Mouse (Mus musculus) embryonic facial prominence, embryonic 14.5 days (tissue): ENCODE results near the gene Echdc2. TPM values are rescaled to one million over a fixed set of nuclear protein-coding genes. Genes with fewer than 3 reads are reported as not detected.

Experiments
- ATAC-seq: fragments of 200-750 bp; cut with Nextera tagmentation; 2 replicates; pipeline ENCODE4 v1.8.0; 2017; ENCODE audit warnings: low read depth, moderate number of reproducible peaks, moderate TSS enrichment
- DNase-seq: peaks from one replicate; pipeline ENCODE4 v3.0.0-alpha.2; 2015; ENCODE audit warnings: low spot score
- H3K27ac ChIP-seq: fragments of 300-500 bp; sonication (generic); replicated peaks from 2 replicates; pipeline ENCODE4 v1.5.1; 2014; ENCODE audit warnings: low read depth, mild to moderate bottlenecking, low read length, moderate library complexity
- H3K27me3 ChIP-seq: fragments of 300-500 bp; sonication (generic); replicated peaks from 2 replicates; pipeline ENCODE4 v1.6.1; 2014; ENCODE audit warnings: low read length; ENCODE audit not compliant: control insufficient read depth, insufficient read depth
- H3K36me3 ChIP-seq: fragments of 300-500 bp; sonication (generic); 2 replicates; pipeline ENCODE4 v1.6.1; 2014; ENCODE audit warnings: low read length, mixed read lengths; ENCODE audit not compliant: control insufficient read depth, insufficient read depth
- H3K4me1 ChIP-seq: fragments of 300-500 bp; sonication (generic); 2 replicates; pipeline ENCODE4 v1.6.1; 2014; ENCODE audit warnings: antibody characterized with exemption, low read length; ENCODE audit not compliant: control insufficient read depth, insufficient read depth
- H3K4me2 ChIP-seq: fragments of 300-500 bp; sonication (generic); 2 replicates; pipeline ENCODE4 v1.6.1; 2014; ENCODE audit warnings: low read depth, mild to moderate bottlenecking, low read length, moderate library complexity, mixed read lengths
- H3K4me3 ChIP-seq: fragments of 300-500 bp; sonication (generic); 2 replicates; pipeline ENCODE4 v1.5.1; 2014; ENCODE audit warnings: low read depth, mild to moderate bottlenecking, low read length
- H3K9ac ChIP-seq: fragments of 300-500 bp; sonication (generic); 2 replicates; pipeline ENCODE4 v1.6.1; 2014; ENCODE audit warnings: low read depth, mild to moderate bottlenecking, low read length, moderate library complexity, mixed read lengths
- H3K9me3 ChIP-seq: fragments of 300-500 bp; sonication (generic); 2 replicates; pipeline ENCODE4 v1.6.1; 2016; ENCODE audit warnings: low read length; ENCODE audit not compliant: control insufficient read depth
- WGBS: fragments of 180-500 bp; shearing (Covaris S2); extraction: QIAGEN DNeasy Blood & Tissue Kit; methylation state at CpG from one replicate; pipeline ENCODE4 v1.1.7; 2014; 5-methylcytosine and 5-hydroxymethylcytosine counted together
- polyA plus RNA-seq: library from polyadenylated mRNA; unstranded; fragments of >200 nt; fragmentation: Nextera tagmentation; extraction: Ambion mirVana; gene quantifications from 2 replicates; pipeline ENCODE4 v1.2.1, GENCODE M21; 2014

Echdc2 gene
- polyA plus RNA-seq, 1 experiment from 2014 or later, result 36.6 TPM

DNA sequence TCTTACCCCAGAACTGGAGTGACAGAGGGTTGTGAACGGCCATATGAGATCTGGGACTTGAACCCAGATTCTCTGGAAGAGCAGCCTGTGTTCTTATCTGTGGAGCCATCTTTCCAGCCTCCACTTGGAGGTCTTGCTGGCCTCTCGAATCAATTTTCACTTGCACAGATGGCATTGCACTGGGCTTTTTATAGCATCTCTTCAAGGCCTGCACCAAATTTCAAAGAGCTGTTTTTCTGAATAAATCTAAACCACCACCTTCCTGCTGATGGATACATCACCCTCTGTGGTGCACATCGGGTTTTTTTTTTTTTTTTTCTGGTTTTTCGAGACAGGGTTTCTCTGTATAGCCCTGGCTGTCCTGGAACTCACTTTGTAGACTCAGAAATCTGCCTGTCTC is 1.6 kb downstream of the Echdc2 start:
- WGBS, result 82% methylated on average over 4 of the region's 4 CpGs
- no peak for DNase-seq
- ATAC-seq, result no peak
- peaks cover 11% of the 10 kb centered on the region for H3K36me3 ChIP-seq
- no peak overlapping the region for H3K4me2 ChIP-seq
- no peak overlapping the region for H3K27ac ChIP-seq
- no peak overlapping the region for H3K9ac ChIP-seq
- no peaks in the 10 kb centered on the region for H3K9me3 ChIP-seq
- H3K4me3 ChIP-seq, result no peak overlapping the region
- H3K4me1 ChIP-seq, result no peaks in the 10 kb centered on the region
- H3K27me3 ChIP-seq, result no peaks in the 10 kb centered on the region; the same call in 1 of the 2 replicates

- Histone ChIP-seq H3K4me1 (no peaks in the 10 kb centered on the region), H3K27me3 (no peaks in the 10 kb centered on the region; the same call in 1 of the 2 replicates), H3K36me3 (peaks cover 11% of the 10 kb centered on the region), H3K4me2 (no peak overlapping the region), H3K4me3 (no peak overlapping the region), H3K9me3 (no peaks in the 10 kb centered on the region), H3K9ac (no peak overlapping the region), H3K27ac (no peak overlapping the region)
- ATAC-seq, result no peak
- 69% methylated on average over 6 of the region's 6 CpGs for WGBS
- no peak for DNase-seq
Measured at GRCm38 (mm10) chr4:108168056-108168455, 2.8 kb downstream of the Echdc2 start.

DNA sequence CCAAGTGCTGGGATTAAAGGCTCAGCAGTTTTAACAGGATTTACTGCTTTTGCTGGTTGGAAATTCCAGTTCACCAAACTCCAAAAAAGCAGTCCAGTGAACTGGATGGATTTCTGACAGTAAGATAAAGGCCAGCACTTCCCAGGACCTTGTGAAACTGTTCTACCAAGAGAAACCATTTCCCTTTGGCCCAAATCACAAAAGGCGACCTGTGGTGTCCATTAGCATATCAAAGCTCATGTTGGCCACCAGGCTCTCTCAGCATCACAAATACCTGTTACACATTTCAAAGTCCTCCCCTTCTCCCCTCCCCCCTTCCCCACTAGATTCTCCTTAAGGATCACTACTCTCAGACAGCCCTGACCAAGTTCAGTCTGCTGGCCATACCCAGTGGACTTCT is 17.0 kb downstream of the Echdc2 start:
- DNase-seq, result no peak
- ATAC-seq, result no peak
- H3K4me2 ChIP-seq, result no peak overlapping the region
- peaks cover 3% of the 10 kb centered on the region; the same call in 1 of the 2 replicates for H3K36me3 ChIP-seq
- H3K9ac ChIP-seq, result no peak overlapping the region
- no peaks in the 10 kb centered on the region for H3K4me1 ChIP-seq
- no peaks in the 10 kb centered on the region for H3K27me3 ChIP-seq
- no peak overlapping the region for H3K4me3 ChIP-seq
- 31% methylated on average over 1 of the region's 1 CpGs for WGBS
- no peak overlapping the region for H3K27ac ChIP-seq
- no peaks in the 10 kb centered on the region for H3K9me3 ChIP-seq

- 69% methylated on average over 2 of the region's 2 CpGs for WGBS
- Histone ChIP-seq H3K27me3 (no peaks in the 10 kb centered on the region), H3K9me3 (no peaks in the 10 kb centered on the region), H3K36me3 (no peaks in the 10 kb centered on the region), H3K9ac (no peak overlapping the region), H3K4me3 (no peak overlapping the region), H3K27ac (no peak overlapping the region), H3K4me2 (no peak overlapping the region), H3K4me1 (no peaks in the 10 kb centered on the region; the same call in 1 of the 2 replicates)
- ATAC-seq, result no peak
- no peak for DNase-seq
Measured at GRCm38 (mm10) chr4:108192821-108193323, 27.6 kb downstream of the Echdc2 start.

DNA sequence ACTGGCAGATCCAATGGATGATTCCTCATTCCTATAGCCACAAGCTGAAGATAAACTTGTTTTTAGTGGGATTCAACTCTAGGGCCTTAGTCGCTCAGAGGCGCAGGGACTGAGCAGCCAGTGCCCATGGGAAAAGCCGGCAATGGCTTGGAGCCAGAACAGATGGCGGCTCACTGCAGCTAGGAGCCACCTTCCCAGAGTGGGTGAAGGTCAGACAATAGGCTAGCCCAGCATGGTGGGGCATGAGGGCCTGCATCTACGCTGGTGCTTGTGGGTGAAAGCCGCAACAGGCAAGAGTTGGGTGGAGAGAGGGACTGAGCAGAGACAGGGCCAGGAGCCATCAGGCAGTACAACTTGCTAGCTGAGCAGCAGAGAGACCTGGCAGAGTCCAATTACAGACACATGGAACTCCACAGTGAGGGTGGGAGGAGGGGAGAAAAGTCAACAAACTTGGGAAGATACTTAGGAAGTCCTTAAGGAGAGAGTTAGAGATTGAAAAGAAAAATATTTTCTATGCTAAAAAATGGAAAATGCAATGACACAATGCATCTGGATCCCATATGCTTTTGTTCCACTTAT is 31.1 kb downstream of the Echdc2 start:
- Histone ChIP-seq H3K4me3 (no peak overlapping the region), H3K4me2 (peak overlapping the region; percentile 18; the same call in 1 of the 2 replicates), H3K4me1 (no peaks in the 10 kb centered on the region; the same call in 1 of the 2 replicates), H3K27me3 (no peaks in the 10 kb centered on the region), H3K9ac (no peak overlapping the region), H3K27ac (peak overlapping the region; percentile 48; the same call in 1 of the 2 replicates), H3K9me3 (no peaks in the 10 kb centered on the region), H3K36me3 (no peaks in the 10 kb centered on the region)
- 38% methylated on average over 6 of the region's 6 CpGs for WGBS
- ATAC-seq (0 out of 2 replicates have a peak, but pooled peaks have one; percentile 50), DNase-seq (peak; percentile 55)

- DNase-seq (no peak), ATAC-seq (no peak)
- Histone ChIP-seq H3K36me3 (no peaks in the 10 kb centered on the region), H3K9ac (no peak overlapping the region), H3K4me2 (no peak overlapping the region), H3K27me3 (no peaks in the 10 kb centered on the region), H3K27ac (no peak overlapping the region), H3K4me1 (no peaks in the 10 kb centered on the region; the same call in 1 of the 2 replicates), H3K9me3 (no peaks in the 10 kb centered on the region), H3K4me3 (no peak overlapping the region)
- 69% methylated on average over 2 of the region's 2 CpGs for WGBS
Measured at GRCm38 (mm10) chr4:108199236-108199635, 34.0 kb downstream of the Echdc2 start.

GRCm38 (mm10) chr4:108204629-108205028 is 39.4 kb downstream of the Echdc2 start:
- WGBS, result 87% methylated on average over 6 of the region's 6 CpGs
- no peaks in the 10 kb centered on the region for H3K9me3 ChIP-seq

DNA sequence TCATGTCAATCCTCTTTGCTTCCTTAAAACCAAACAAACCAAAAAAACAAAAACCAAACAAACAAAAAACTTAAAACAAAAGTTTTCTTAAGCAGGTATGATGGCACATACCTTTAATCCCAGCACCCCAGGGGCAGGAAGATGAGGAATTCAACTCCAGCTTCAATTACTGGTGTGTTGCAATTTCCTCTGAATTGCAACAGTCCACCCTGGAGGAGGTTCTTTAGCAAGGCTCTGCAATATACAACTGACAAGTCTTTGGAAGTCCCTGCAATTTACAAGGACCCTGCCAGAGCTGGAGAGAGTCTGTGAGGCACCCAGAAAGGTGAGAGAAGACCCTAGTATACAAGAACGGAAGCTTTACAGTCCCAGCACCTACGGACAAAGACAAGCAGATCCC is 47.8 kb downstream of the Echdc2 start:
- H3K4me1 ChIP-seq, result no peaks in the 10 kb centered on the region
- peaks cover 16% of the 10 kb centered on the region for H3K27me3 ChIP-seq
- DNase-seq (no peak), ATAC-seq (no peak)
- H3K9me3 ChIP-seq, result no peaks in the 10 kb centered on the region
- H3K27ac ChIP-seq, result no peak overlapping the region
- no peak overlapping the region for H3K4me2 ChIP-seq
- H3K36me3 ChIP-seq, result no peaks in the 10 kb centered on the region
- WGBS, result 80% methylated on average over 2 of the region's 2 CpGs
- H3K9ac ChIP-seq, result no peak overlapping the region
- H3K4me3 ChIP-seq, result no peak overlapping the region

More at GRCm38 (mm10) chr4:108204629-108205028, 39.4 kb downstream of the Echdc2 start:
- ATAC-seq (no peak), DNase-seq (no peak)
- Histone ChIP-seq H3K27ac (no peak overlapping the region), H3K4me2 (no peak overlapping the region), H3K4me3 (no peak overlapping the region), H3K36me3 (no peaks in the 10 kb centered on the region), H3K27me3 (no peaks in the 10 kb centered on the region), H3K4me1 (no peaks in the 10 kb centered on the region), H3K9ac (no peak overlapping the region)
